Mouse (Mus musculus) brain, embryonic 18.5 days (tissue): ENCODE data around the gene Nrxn2.

Source experiments
- DNase-seq: peaks from one replicate; pipeline ENCODE4 v3.0.0-alpha.2; 2012; ENCODE audit warnings: low read depth, low spot score

The Nrxn2 gene

DNA sequence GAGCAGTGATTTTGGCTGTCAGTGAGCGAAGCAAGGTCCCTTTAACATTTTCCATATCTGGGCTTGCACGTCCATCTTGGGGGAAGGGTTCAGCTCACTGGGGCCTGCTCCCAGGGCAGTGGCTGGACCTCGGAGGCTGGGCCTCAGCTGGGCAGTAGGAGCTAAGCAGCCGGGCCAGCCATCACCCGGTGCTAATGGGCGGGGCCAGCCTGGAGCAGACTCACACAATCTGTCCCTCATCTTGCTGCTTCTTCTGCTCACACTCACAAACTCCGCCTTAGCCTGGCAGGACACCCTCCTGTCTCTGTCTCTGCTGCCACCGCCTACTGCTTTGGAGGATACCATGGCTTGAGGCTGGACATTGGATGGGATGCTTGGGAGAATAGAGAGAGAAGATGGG is 97.6 kb downstream of the Nrxn2 start:
- no peak for DNase-seq

DNA sequence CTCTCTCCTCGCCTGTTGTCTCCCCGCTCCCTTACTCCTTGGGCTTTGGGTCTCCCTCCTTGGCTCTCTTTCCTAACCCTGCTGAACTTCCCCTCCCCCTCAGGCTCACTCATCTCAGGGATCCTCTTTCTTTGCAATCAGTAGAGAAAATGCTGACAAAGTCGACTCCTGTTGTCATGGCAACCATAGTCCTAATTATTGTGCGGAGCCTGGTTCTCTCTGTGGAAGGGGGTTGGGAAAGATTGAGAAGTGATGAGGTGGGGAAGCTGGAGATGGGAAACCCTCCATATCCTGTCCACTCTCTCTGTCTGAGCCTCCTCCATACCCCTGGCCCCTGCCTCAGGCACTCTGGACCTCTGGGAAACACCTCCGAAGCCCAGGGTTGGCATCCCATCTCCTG is 100.1 kb downstream of the Nrxn2 start:
- DNase-seq, result peak; percentile 81

DNA sequence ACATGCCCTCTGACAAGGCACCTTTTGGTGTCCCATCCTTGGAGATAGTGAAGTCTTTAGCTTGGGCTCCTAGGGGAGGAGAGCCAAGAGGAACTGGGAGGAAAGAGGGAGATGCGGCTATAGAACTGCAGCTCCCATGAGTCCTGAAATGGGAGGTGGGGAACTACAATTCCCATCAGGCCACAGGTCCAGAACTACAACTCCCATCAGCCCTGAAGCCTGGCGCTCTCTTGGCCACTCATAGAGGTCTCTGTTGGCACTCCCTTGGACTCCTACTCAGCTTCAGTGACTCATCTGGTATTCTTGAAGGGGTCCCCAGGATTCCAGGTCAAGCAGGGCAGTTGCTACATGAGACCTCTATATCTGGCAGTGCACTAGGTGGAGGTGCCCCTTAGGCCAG is 101.0 kb downstream of the Nrxn2 start:
- DNase-seq, result no peak

DNA sequence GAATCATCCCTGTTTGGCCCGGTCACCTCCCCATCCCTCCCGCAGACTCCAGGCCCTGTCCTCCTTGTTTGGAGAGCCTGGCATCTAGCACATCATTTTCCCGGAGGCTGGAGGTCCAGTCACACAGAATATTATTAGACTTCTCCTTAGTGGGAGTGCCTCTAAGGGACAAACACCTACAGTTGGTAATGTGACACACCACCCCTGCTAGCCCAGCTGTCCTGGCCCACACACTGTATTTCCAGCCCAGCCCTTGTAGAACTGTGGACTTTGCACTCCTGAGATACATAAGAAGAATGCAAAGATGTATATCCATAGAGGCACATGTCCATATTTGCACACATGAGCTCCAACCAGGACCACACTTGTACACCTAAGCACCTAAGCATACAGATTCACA is 103.1 kb downstream of the Nrxn2 start:
- DNase-seq, result no peak

DNA sequence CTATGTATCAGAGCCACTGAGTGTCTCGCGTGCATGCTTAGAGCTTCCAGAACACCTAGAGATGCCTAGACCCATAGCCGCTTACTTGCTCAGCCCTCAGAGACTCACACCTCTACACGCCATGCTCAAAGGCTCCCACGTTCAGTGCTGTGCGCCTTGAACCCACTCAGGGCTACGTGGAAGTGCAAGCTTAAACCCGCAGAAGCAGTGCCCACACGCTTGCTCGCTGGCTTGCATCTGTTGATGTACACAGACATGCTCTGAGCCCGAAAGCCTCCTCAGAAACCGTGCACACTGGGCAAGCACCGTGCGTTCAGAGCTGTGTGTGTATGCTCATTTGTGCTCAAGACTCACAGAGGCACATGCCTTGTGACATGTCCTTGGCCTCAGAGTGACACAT is 103.8 kb downstream of the Nrxn2 start:
- DNase-seq, result no peak

DNA sequence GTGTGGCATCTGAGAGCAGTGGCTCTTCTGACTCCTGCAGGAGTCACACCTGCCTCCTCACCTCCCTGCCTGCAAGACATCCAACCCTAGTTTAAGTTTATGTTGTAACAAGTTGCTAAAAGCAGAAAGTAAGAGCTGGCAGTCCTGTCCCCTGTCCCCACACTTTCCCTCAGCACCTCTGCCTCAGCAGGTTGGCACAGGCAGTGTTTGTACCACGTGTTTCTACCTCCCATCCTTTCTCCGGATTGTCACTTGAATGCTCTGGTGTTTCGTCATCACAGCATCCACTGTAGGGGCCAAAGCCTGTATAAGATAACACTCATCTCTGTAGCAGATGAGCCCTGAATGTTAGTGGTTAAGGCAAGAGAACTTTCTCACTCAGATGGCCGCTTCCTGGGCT is 106.5 kb downstream of the Nrxn2 start:
- no peak for DNase-seq

DNA sequence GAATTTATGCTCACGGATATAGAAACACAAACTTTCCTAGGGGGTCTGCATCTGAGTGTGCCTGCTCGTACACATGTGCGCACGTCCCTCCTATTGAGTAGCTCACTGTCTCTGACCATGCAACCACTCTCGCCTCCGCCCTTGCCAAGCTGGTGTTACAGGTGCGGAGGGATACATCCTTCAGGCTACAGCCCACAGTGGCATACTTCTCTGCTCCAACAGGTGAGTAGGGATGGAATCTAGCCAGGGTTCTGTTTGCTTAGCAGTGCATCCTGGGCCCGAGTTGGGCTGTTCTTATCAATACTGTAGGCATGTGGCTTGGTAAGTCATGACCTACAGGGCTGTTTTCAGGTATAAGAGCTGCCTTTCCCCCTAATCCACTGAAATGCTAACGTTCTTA is 107.5 kb downstream of the Nrxn2 start:
- DNase-seq, result no peak

DNA sequence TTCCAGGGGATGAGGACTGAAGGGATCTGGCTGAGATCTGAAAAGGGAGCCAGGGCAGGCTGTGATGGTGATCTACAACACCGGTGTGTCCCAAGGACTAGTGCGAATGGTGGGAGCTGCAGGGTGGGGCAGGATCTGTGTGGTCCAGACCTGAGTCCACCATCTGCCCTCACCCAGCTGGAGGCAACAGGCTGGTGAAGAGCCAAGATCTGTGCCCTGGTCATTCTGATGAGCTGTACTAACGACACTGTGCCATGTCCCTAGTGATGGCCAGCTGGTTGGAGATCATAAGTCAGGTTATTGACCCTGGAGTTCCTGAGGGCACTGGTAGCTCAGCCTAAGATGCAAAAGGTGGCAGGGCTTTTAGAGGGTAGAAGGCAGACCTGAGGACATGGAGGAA is 108.9 kb downstream of the Nrxn2 start:
- DNase-seq, result no peak

DNA sequence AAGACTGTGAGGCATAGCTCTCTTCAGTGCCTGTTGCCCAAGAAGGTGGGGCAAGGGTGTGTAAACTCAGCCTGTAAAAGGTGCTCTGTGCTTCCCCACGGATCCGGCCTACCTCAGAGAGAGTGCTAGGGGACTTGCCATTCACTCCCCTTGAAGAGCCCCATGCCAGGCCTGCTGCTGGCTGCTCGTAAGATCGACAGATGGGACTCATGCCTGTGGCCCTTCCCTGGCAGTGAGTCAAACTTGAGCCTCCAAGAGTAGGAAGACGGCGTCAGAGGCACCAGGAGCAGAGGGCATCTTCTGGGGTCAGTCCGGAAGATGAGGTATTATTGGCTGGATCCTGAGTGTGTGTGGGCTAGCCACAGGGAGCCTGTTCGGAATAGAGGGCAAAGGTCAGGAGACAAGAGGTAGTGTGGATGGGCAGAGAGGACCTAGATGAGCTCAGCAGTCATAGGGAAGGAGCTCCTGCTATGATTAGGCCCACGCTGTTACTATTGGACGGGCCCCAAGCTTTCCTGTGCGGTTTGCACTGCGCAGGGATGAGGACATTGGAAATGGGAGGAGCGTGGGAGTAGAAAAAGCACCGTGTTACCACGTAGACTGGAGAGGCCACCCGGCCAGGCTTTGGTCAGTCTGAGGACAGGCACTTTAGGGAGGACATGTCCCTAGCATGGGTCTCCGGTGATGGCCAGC is 109.5 kb downstream of the Nrxn2 start:
- DNase-seq, result no peak

DNA sequence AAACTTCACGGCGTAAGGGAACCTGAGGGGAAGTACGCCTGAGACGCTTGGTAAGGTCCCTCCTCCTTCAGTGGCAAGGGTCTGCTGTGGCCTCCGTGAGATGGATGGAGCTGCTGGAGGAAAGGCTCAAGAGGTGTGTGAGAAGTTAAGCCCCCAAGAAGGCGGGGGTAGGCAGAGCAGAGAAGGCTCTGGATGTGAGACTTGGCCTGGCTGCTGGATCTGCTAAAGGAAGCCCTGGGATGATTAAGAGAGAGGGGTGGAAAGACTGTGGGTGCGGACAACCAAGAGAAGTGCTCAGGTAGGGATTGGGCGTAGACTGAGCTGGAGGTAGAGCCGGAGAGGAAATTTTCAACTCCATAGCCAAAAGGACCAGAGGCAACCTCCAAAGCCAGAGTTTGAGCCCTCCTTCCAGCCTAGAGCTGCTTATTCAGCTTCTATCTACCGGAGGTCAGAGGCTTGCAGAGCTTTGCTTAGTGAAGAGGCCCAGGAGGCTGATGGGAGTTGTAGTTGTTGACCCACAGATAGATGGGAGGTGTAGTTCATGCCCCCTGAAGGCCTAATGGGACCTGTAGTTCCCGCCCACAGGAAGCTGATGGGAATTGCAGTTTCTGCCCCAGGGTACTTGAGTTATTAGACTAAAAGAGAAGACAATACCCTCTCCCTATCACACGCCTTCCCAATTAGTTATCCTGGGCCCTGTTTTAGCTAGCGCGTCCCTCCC is 110.9 kb downstream of the Nrxn2 start:
- no peak for DNase-seq

DNA sequence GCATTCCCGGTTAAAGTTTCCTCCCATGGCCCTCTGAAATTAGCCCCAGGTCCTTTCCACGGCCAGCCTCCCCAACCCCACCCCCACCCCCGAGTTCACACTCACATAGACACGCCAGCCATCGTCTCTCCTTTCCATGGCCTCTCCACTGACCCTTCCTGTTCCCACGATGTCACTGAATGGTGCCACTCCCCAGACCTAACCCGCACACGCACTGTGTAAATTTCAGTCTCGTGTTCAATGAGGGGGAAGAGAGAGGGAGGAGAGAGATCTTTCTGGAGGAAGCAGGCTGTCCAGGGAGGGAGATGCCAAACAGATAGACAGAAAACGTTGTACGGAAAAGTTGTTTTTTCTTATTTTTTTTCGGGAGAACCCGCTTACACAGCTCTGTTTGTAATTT is 111.8 kb downstream of the Nrxn2 start:
- DNase-seq, result no peak

DNA sequence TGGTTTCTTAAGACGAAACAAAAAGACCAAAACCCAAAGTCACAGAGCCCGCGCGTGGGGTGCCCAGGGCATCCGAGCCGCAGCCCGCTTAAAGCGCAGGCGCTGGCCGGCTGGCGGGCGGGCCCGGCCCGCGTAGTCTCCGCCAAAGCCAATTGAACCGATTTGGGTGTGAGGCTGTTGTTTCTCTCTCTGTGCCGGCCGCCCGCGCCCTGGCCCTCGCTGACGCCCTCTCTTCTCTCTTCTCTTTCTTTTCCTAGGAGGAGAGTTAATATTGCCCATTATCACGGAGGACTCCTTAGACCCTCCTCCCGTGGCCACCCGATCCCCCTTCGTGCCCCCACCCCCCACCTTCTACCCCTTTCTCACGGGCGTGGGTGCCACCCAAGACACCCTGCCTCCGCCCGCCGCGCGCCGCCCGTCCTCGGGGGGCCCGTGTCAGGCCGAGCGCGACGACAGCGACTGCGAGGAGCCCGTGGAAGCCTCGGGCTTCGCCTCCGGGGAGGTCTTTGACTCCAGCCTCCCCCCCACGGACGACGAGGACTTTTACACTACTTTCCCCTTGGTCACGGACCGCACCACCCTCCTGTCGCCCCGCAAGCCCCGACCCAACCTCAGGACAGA is 112.6 kb downstream of the Nrxn2 start:
- no peak for DNase-seq

DNA sequence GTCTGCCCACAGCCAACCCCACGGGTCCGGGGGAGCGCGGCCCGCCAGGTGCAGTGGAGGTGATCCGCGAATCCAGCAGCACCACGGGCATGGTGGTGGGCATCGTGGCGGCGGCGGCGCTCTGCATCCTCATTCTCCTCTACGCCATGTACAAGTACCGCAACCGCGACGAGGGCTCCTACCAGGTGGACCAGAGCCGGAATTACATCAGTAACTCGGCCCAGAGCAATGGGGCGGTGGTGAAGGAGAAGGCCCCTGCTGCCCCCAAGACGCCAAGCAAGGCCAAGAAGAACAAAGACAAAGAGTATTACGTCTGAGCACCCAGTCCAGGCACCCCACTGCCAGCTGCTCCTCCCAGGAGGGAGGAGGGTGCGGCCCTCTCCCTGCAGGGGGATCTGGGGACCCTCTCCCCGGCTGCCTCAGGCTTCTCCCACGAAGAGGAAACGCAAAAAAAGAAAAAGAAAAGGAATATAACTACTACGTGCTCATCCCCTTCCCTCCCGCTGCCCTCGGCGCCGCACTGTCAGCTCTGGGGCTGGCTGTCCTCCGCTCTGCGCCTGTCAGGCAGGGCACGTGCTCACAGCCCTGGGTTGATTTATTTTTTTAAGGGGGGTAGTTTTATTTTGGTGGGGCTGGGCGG is 113.4 kb downstream of the Nrxn2 start:
- DNase-seq, result no peak

DNA sequence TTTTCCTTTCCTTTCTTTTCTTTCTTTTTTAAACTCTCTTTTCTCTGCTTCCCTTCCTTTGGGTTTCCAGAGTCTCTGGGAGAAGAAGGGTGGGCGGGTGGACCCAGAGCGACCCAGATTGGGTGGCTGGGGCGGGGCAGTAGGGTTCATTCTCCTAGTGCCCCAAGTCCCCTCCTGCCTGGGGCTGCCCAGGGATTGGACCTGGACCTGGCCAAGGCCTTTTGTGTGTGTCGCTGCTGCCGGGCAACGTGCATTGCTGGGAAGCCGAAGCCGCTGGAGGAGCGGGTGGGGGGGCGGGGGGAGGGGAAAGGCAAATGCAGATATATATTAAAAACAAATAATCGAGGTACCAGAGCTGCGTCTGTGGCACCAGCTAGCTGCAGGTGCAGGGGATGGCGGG is 114.1 kb downstream of the Nrxn2 start:
- DNase-seq, result no peak

DNA sequence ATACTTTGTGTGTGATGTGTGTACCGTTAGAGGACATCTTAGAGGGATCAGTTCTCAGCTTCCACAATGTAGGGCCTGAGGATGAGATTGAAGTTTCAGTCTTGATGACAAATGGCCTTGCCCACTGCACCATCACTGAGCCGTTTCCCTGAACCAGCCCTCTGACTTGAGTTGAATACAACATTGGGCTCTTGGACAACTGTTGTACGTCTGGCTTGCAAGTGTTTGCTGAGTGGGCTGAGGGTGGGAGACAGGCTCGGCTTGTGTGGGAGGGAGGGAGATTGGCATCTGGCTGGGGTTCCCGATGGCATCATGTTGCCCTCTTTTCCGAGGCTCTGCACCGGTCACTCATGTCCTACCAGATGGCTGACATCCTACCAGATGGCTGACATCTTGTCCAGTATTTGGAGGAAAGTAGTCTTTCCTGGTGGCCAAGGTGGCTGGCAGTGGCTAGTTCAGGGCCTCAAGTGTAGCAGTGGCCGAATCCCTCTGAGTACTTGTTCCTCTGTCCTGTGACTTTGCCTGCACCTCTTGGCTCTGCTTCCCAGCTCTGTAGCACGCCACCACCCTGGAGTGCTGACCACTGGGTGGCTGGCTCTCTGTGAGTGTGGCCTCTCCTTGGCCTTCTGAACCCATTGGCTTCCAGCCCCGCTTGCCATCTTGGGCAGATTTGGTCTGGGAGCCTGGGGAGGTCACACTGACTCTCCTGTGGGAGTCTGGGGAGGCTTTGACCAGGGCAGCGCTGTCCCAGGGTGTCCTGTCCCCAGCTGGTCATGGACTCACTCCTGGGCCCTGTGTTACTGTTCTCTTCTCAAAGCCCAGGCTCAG is 115.0 kb downstream of the Nrxn2 start:
- DNase-seq, result no peak

DNA sequence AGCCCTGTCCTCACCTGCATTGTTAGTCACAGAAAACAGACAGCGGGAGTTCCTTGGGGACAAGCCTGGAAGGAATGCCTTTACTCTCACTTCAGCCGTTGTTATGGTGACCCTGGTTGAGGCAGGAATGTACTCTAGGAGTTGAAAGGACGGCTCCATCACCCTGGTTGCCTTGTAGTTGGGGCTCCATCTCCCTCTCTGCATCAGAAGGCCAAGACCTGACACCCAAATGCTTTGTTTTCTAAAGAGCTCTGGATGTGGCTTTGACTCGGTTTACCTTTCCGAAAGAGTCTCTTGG is 115.5 kb downstream of the Nrxn2 start:
- DNase-seq, result no peak

DNA sequence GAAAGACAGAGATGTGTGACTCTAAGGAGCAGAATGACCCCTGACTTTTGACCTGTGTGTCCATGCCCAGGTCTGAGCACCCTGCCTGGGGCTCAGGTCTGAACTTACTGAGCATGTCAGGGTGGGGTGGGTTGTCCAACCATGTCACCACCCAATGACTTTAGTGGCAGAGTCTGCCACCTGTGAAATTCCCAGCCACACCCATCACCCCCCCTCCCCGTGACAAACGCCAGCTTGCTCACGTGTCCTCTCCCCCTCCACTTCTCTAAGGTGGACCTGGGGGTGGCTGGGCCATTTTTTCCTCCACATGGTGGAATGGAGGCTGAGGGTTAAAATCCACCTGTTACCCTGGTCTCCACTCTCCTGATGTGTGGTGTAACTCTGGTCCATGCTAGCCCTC is 117.7 kb downstream of the Nrxn2 start:
- DNase-seq, result no peak

DNA sequence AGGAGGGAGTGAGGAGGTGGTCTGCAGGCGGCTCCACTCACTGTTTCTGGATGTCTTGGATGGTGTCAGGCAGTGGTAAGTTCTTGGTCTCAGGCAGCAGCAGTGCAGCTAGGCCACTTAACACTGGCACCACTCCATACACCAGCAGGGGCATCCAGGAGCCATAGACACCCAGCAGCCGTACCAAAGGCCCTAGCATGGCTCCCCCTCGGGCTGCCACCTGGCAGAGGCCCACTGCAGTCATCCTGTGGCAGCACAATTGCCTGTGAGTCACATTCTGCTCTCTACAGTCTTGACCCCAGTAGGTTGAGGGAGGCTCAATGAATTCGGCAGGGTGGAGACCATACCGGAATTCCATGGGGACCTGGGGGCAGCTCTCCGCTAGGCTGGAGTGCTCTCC is 118.2 kb downstream of the Nrxn2 start:
- DNase-seq, result no peak

DNA sequence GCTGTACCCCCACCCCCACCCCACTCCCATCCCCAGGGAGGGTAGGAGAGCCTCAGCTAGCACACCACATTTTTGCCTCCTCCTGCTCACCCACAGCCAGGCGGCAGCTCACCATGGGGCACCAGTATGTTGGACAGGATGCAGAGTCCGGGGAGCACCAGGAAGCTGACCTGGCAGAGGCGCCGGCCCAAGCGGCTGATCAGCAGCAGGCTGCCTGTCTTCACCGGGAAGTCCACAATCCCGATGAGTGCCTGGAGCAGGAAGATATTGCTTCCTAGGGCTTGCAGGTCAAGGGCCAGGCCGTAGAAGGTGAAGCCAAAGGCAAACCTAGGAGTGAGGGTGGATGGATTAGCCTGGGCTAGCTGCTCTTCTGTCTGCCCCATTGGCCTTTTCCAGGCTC is 119.0 kb downstream of the Nrxn2 start:
- no peak for DNase-seq

DNA sequence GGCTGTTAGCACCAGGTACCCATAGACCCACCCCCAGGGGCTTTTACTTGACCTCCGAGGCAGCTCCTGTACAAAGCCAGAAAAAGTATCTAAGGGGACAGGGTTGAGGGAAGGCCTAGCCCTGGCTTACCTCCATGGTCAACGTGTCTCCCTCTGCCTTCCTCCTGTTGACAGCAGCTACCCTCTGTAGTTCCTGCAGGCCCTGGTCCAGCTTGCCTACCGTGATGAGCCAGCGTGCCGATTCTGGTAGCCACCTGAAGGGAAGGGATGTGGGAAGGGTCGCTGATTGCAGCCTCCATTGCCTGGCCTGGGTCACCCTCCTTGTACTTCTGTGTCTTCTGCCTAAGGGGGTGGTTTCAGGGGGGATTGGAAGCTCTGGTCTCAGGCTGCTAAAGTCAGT is 120.0 kb downstream of the Nrxn2 start:
- DNase-seq, result no peak

DNA sequence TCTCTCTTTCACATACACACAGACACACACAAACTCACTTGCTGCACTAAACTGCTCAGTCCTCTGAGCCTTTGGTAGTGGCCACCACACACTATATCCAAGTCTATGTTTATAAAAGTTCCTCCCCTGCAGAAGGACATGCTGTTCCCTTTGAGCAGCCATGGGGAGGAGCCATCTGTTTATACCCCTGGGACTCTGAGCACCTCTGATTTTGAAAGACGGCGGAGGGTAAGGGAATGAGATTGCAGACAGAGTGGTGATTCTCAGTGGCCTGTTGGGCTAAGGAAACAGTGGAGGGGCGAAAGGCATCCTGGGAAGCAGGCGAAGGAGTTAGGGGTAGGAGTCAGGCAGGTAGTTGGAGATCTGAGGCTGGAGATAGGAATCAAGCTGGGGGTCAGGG is 121.1 kb downstream of the Nrxn2 start:
- no peak for DNase-seq

DNA sequence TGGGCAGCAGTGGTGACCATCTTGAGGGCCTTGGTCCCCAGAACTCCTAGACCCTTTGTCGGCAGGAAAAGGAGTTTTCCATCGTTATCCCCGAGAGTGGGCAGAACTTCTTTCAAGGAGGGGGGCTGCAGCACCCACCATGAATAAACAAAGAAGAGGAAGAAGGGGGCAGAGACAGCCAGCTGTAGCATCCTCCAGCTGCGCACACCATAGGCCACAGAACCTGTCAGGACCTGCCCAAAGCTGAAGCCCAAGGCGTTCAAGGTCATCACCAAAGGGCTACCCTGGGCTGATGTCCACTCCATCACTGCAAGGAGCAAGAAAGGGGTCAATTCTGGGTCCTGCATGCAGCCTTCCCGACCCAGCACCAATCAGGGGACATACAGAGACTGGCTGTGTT is 121.7 kb downstream of the Nrxn2 start:
- DNase-seq, result no peak
